Mouse (Mus musculus) thymus, postnatal 14 days (tissue): ENCODE results near the gene Sumf1.

ENCODE experiments used
- DNase-seq: peaks from one replicate; pipeline ENCODE4 v3.0.0; 2021

Gene Sumf1

GRCm38 (mm10) chr6:108206145-108206544, 20.8 kb upstream of the Sumf1 start:
- DNase-seq = no peak

GRCm38 (mm10) chr6:108204322-108204721, 18.9 kb upstream of the Sumf1 start:
- no peak for DNase-seq

- no peak for DNase-seq
These were observed 12.9 kb upstream of the Sumf1 start for GRCm38 (mm10) chr6:108198286-108198685.

- DNase-seq = no peak
These were observed 11.7 kb upstream of the Sumf1 start for GRCm38 (mm10) chr6:108197117-108197516.

- no peak for DNase-seq
These were observed 11.3 kb upstream of the Sumf1 start for GRCm38 (mm10) chr6:108196665-108197064.

- peak; percentile 19 for DNase-seq
These were observed 7.2 kb upstream of the Sumf1 start for GRCm38 (mm10) chr6:108192632-108193031.

GRCm38 (mm10) chr6:108190690-108191089, 5.3 kb upstream of the Sumf1 start:
- no peak for DNase-seq

GRCm38 (mm10) chr6:108185685-108186009, 265 bp upstream of the Sumf1 start:
- DNase-seq = no peak

- DNase-seq = no peak
These were observed 6.3 kb downstream of the Sumf1 start for GRCm38 (mm10) chr6:108179087-108179486.

GRCm38 (mm10) chr6:108174181-108174580, 11.2 kb downstream of the Sumf1 start:
- DNase-seq = no peak

GRCm38 (mm10) chr6:108172219-108172618, 13.2 kb downstream of the Sumf1 start:
- DNase-seq = no peak

GRCm38 (mm10) chr6:108169466-108169865, 15.9 kb downstream of the Sumf1 start:
- DNase-seq = no peak

- DNase-seq = no peak
These were observed 16.7 kb downstream of the Sumf1 start for GRCm38 (mm10) chr6:108168723-108169122.

- no peak for DNase-seq
These were observed 17.3 kb downstream of the Sumf1 start for GRCm38 (mm10) chr6:108167946-108168680.

- DNase-seq = no peak
These were observed 19.8 kb downstream of the Sumf1 start for GRCm38 (mm10) chr6:108165598-108165997.

GRCm38 (mm10) chr6:108164935-108165334, 20.4 kb downstream of the Sumf1 start:
- DNase-seq = no peak

GRCm38 (mm10) chr6:108160608-108161007, 24.8 kb downstream of the Sumf1 start:
- DNase-seq = no peak

GRCm38 (mm10) chr6:108156881-108157280, 28.5 kb downstream of the Sumf1 start:
- no peak for DNase-seq

- DNase-seq = no peak
These were observed 31.1 kb downstream of the Sumf1 start for GRCm38 (mm10) chr6:108154243-108154642.

- no peak for DNase-seq
These were observed 32.6 kb downstream of the Sumf1 start for GRCm38 (mm10) chr6:108152661-108153269.

GRCm38 (mm10) chr6:108152081-108152480, 33.3 kb downstream of the Sumf1 start:
- no peak for DNase-seq

GRCm38 (mm10) chr6:108149235-108149634, 36.1 kb downstream of the Sumf1 start:
- no peak for DNase-seq

GRCm38 (mm10) chr6:108148435-108148834, 36.9 kb downstream of the Sumf1 start:
- peak; percentile 41 for DNase-seq

GRCm38 (mm10) chr6:108146637-108147036, 38.7 kb downstream of the Sumf1 start:
- DNase-seq = no peak
